Mouse (Mus musculus) MEL (cell line): ENCODE data around the gene Steap3. TPM values are rescaled to one million over a fixed set of nuclear protein-coding genes. Genes with fewer than 3 reads are reported as not detected.

Source experiments
- DNase-seq: peaks from one replicate; pipeline ENCODE4 v3.0.0; 2011; ENCODE audit warnings: low read depth, low spot score
- H3K27ac ChIP-seq: 2 replicates; pipeline ENCODE4 v1.5.1; 2012; ENCODE audit warnings: low read depth, mild to moderate bottlenecking, control low read depth, low read length, moderate library complexity; ENCODE audit not compliant: control insufficient read depth
- H3K27me3 ChIP-seq, 2 experiments: fragments of 150-350 bp in 1 of 2; sonication (generic) in 1 of 2; 2 replicates each; pipeline ENCODE4 v1.6.1; 2012; ENCODE audit warnings: low read length in 2 of 2, mild to moderate bottlenecking in 2 of 2, improper control_type of control experiment in 1 of 2, moderate library complexity in 1 of 2; ENCODE audit not compliant: insufficient read depth in 2 of 2, control insufficient read depth in 1 of 2
- H3K36me3 ChIP-seq, 2 experiments: 2 replicates each; pipeline ENCODE4 v1.6.1; 2012 to 2014; ENCODE audit warnings: low read length in 2 of 2, improper control_type of control experiment in 1 of 2, inconsistent platforms in 1 of 2, mild to moderate bottlenecking in 1 of 2; ENCODE audit not compliant: insufficient read depth in 2 of 2, control insufficient read depth in 1 of 2
- H3K4me1 ChIP-seq, 2 experiments: fragments of 150-350 bp in 1 of 2; sonication (generic) in 1 of 2; 2 replicates each; pipeline ENCODE4 v1.6.1; 2012; ENCODE audit warnings: low read length in 2 of 2, improper control_type of control experiment in 1 of 2, mild to moderate bottlenecking in 1 of 2; ENCODE audit not compliant: insufficient read depth in 2 of 2, control insufficient read depth in 1 of 2
- H3K4me3 ChIP-seq, 2 experiments: fragments of 150-350 bp in 1 of 2; sonication (generic) in 1 of 2; 2 replicates each; pipeline ENCODE4 v1.5.1; 2012; ENCODE audit warnings: low read depth in 2 of 2, low read length in 2 of 2, mild to moderate bottlenecking in 2 of 2, moderate library complexity in 2 of 2, control low read depth in 1 of 2, improper control_type of control experiment in 1 of 2; ENCODE audit not compliant: control insufficient read depth in 1 of 2, insufficient read depth in 1 of 2
- H3K79me2 ChIP-seq: 2 replicates; pipeline ENCODE4 v1.6.1; 2012; ENCODE audit warnings: mild to moderate bottlenecking, low read length, moderate library complexity; ENCODE audit not compliant: control insufficient read depth, poor library complexity, insufficient read depth
- H3K9ac ChIP-seq: 2 replicates; pipeline ENCODE4 v1.6.1; 2012; ENCODE audit warnings: low read depth, mild to moderate bottlenecking, control low read depth, low read length, moderate library complexity; ENCODE audit not compliant: control insufficient read depth, poor library complexity, severe bottlenecking
- H3K9me3 ChIP-seq: fragments of 150-350 bp; sonication (generic); replicated peaks from 2 replicates; pipeline ENCODE4 v1.6.1; 2012; ENCODE audit warnings: mild to moderate bottlenecking, low read length, improper control_type of control experiment, moderate library complexity; ENCODE audit not compliant: insufficient read depth
- CHD1 ChIP-seq: IDR thresholded peaks from 2 replicates; pipeline ENCODE4 v1.6.1; 2012; ENCODE audit warnings: low read depth, mild to moderate bottlenecking, inconsistent platforms, low read length, improper control_type of control experiment
- CHD2 ChIP-seq: IDR thresholded peaks from 2 replicates; pipeline ENCODE4 v1.6.1; 2011; ENCODE audit warnings: low read length, improper control_type of control experiment
- CTCF ChIP-seq, 3 experiments: IDR thresholded peaks in 2 of 3; conservative IDR thresholded peaks in 1 of 3; 2 replicates each; pipeline ENCODE4 v1.5.1; 2011 to 2012; ENCODE audit warnings: low read length in 3 of 3, low read depth in 2 of 3, mild to moderate bottlenecking in 2 of 3, improper control_type of control experiment in 1 of 3, inconsistent platforms in 1 of 3, mixed read lengths in 1 of 3, moderate library complexity in 1 of 3; ENCODE audit not compliant: control insufficient read depth in 1 of 3, insufficient read depth in 1 of 3, poor library complexity in 1 of 3, severe bottlenecking in 1 of 3
- E2F4 ChIP-seq: IDR thresholded peaks from 2 replicates; pipeline ENCODE4 v1.6.1; 2011; ENCODE audit warnings: low read depth, low read length, improper control_type of control experiment, borderline replicate concordance
- EP300 ChIP-seq, 2 experiments: IDR thresholded peaks; 2 replicates each; pipeline ENCODE4 v1.6.1; 2011; ENCODE audit warnings: improper control_type of control experiment in 2 of 2, low read length in 2 of 2, low read depth in 1 of 2, mild to moderate bottlenecking in 1 of 2
- ETS1 ChIP-seq: IDR thresholded peaks from 2 replicates; pipeline ENCODE4 v1.6.1; 2012; ENCODE audit warnings: low read depth, mild to moderate bottlenecking, inconsistent platforms, low read length, improper control_type of control experiment, moderate library complexity
- GATA1 ChIP-seq: IDR thresholded peaks from 2 replicates; pipeline ENCODE4 v1.6.1; 2011; ENCODE audit warnings: low read depth, low read length, improper control_type of control experiment
- HCFC1 ChIP-seq: IDR thresholded peaks from 2 replicates; pipeline ENCODE4 v1.6.1; 2012; ENCODE audit warnings: low read depth, mild to moderate bottlenecking, inconsistent platforms, low read length, improper control_type of control experiment, moderate library complexity
- JUND ChIP-seq: IDR thresholded peaks from 2 replicates; pipeline ENCODE4 v1.6.1; 2011; ENCODE audit warnings: low read depth, mild to moderate bottlenecking, improper control_type of control experiment, low read length
- MAFK ChIP-seq: IDR thresholded peaks from 2 replicates; pipeline ENCODE4 v1.6.1; 2011; ENCODE audit warnings: low read depth, mild to moderate bottlenecking, low read length, improper control_type of control experiment, borderline replicate concordance
- MXI1 ChIP-seq: IDR thresholded peaks from 2 replicates; pipeline ENCODE4 v1.6.1; 2011; ENCODE audit warnings: mild to moderate bottlenecking, low read depth, low read length, improper control_type of control experiment
- MYB ChIP-seq: IDR thresholded peaks from 2 replicates; pipeline ENCODE4 v1.6.1; 2011; ENCODE audit warnings: mild to moderate bottlenecking, low read depth, low read length, improper control_type of control experiment
- NRF1 ChIP-seq: IDR thresholded peaks from 2 replicates; pipeline ENCODE4 v1.6.1; 2014; ENCODE audit warnings: low read depth, mild to moderate bottlenecking, inconsistent platforms, low read length, improper control_type of control experiment, moderate library complexity; ENCODE audit not compliant: poor library complexity, insufficient read depth, severe bottlenecking
- TBP ChIP-seq: IDR thresholded peaks from 2 replicates; pipeline ENCODE4 v1.8.0; 2011; ENCODE audit warnings: low read depth, low read length, improper control_type of control experiment
- USF2 ChIP-seq, 2 experiments: IDR thresholded peaks; 2 replicates each; pipeline ENCODE4 v1.6.1; 2011 to 2012; ENCODE audit warnings: improper control_type of control experiment in 2 of 2, low read length in 2 of 2, borderline replicate concordance in 1 of 2, inconsistent platforms in 1 of 2, low read depth in 1 of 2, mild to moderate bottlenecking in 1 of 2; ENCODE audit not compliant: insufficient read depth in 1 of 2
- ZKSCAN1 ChIP-seq: IDR thresholded peaks from 2 replicates; pipeline ENCODE4 v1.6.1; 2012; ENCODE audit warnings: low read depth, mild to moderate bottlenecking, inconsistent platforms, low read length, improper control_type of control experiment, moderate library complexity
- ZMIZ1 ChIP-seq: IDR thresholded peaks from 2 replicates; pipeline ENCODE4 v1.6.1; 2012; ENCODE audit warnings: low read depth, mild to moderate bottlenecking, inconsistent platforms, low read length, improper control_type of control experiment, moderate library complexity
- polyA plus RNA-seq, 2 experiments: library from polyadenylated mRNA; stranded (reverse) in 1 of 2; unstranded in 1 of 2; fragments of >175 nt in 1 of 2; fragments of >200 nt in 1 of 2; gene quantifications; 2 replicates each; pipeline versions ENCODE4 v1.2.1 to v1.2.4; 2012; ENCODE audit warnings: low replicate concordance in 2 of 2, low read depth in 1 of 2; ENCODE audit not compliant: insufficient read length in 2 of 2, insufficient read depth in 1 of 2, missing spikeins in 1 of 2
- total RNA-seq: library from RNA; depleted of rRNA; stranded (reverse); fragments of 300-350 nt; gene quantifications from 2 replicates; pipeline ENCODE4 v1.2.3, GENCODE M21; 2012

Gene Steap3
- total and polyA plus RNA-seq, 3 experiments: 50.2 to 101 (median 98.2) TPM

DNA sequence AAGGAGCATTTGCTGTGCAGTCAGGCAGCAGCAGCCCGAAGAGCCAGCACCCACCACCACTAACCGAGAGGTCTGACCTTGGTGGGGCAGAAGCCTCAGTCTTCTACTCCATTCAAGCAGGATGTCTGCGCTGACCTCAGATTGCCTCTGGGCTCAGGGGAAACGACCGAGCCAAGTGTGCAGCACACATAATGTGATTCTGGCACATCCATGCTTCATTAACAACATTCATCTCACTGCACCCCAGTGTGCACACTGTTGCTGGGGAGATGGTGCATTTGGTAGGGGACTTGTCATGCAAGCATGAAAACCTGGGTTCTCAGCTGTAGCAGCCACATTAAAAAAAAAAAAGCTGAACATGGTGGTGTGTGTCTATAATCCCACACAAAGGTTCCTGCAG lies 76.6 kb downstream of the Steap3 start:
- Histone ChIP-seq H3K79me2 (no peaks in the 10 kb centered on the region), H3K36me3 (no peaks in the 10 kb centered on the region), H3K27ac (no peak overlapping the region), H3K9me3 (no peaks in the 10 kb centered on the region), H3K4me1 (0 out of 4 replicates have a peak, but pooled peaks cover 0 to 2% of the 10 kb centered on the region in 2 experiments), H3K9ac (no peak overlapping the region), H3K4me3 (no peak overlapping the region), H3K27me3 (no peaks in the 10 kb centered on the region)
- no peak for DNase-seq
- TF ChIP-seq MAFK (no peak), MXI1 (no peak), ZMIZ1 (no peak), EP300 (IDR thresholded peaks at IDR 0.05; ENCODE audit: low read depth in 1 of 2, low read length in 2 of 2) (no peak), CTCF (IDR thresholded peaks at IDR 0.05 in 2 of 3, conservative IDR thresholded peaks at IDR 0.05 in 1 of 3; ENCODE audit: control insufficient read depth in 1 of 3, insufficient read depth in 1 of 3, low read depth in 2 of 3, low read length in 3 of 3, poor library complexity in 1 of 3, severe bottlenecking in 1 of 3) (no peak), GATA1 (no peak), MYB (no peak), ZKSCAN1 (no peak), CHD1 (no peak), USF2 (IDR thresholded peaks at IDR 0.05; ENCODE audit: borderline replicate concordance in 1 of 2, insufficient read depth in 1 of 2, low read depth in 1 of 2, low read length in 2 of 2) (no peak)

GRCm38 (mm10) chr1:120193586-120193985 lies 78.9 kb downstream of the Steap3 start:
- Histone ChIP-seq H3K9ac (no peak overlapping the region), H3K27ac (no peak overlapping the region), H3K36me3 (no peaks in the 10 kb centered on the region), H3K79me2 (no peaks in the 10 kb centered on the region), H3K9me3 (no peaks in the 10 kb centered on the region), H3K4me1 (0 out of 4 replicates have a peak, but pooled peaks cover 0 to 2% of the 10 kb centered on the region in 2 experiments), H3K27me3 (no peaks in the 10 kb centered on the region), H3K4me3 (no peak overlapping the region)
- no peak for DNase-seq
- no peak for TF ChIP-seq NRF1
- no peak for TF ChIP-seq E2F4
- TF ChIP-seq JUND: no peak
- no peak for TF ChIP-seq ETS1
- no peak for TF ChIP-seq MYB
- TF ChIP-seq CHD2: no peak
- TF ChIP-seq TBP: no peak
- no peak for TF ChIP-seq HCFC1
